Mouse (Mus musculus) CH12.LX (cell line): ENCODE data around the gene AC131692.1. TPM values are rescaled to one million over a fixed set of nuclear protein-coding genes. Genes with fewer than 3 reads are reported as not detected.

Experiments used
- DNase-seq: peaks from one replicate; pipeline ENCODE4 v3.0.0-alpha.2; 2013; ENCODE audit errors: extremely low read depth
- H3K27ac ChIP-seq: 2 replicates; pipeline ENCODE4 v1.5.1; 2012; ENCODE audit warnings: low read depth, mild to moderate bottlenecking, control low read depth, moderate library complexity; ENCODE audit not compliant: insufficient read depth
- H3K27me3 ChIP-seq: replicated peaks from 2 replicates; pipeline ENCODE3; 2012; ENCODE audit warnings: inconsistent platforms
- H3K36me3 ChIP-seq, 2 experiments: replicated peaks in 1 of 2; 2 replicates each; pipeline versions ENCODE3 to v1.6.1; 2012; ENCODE audit warnings: inconsistent platforms in 1 of 2, low read length in 1 of 2, mild to moderate bottlenecking in 1 of 2, mixed read lengths in 1 of 2, moderate library complexity in 1 of 2; ENCODE audit not compliant: control insufficient read depth in 1 of 2, insufficient read depth in 1 of 2
- H3K4me1 ChIP-seq, 2 experiments: 2 replicates each; pipeline ENCODE4 v1.6.1; 2012; ENCODE audit warnings: inconsistent platforms in 1 of 2, moderate library complexity in 1 of 2; ENCODE audit not compliant: insufficient read depth in 2 of 2, control insufficient read depth in 1 of 2
- H3K4me2 ChIP-seq: 2 replicates; pipeline ENCODE4 v1.6.1; 2012; ENCODE audit warnings: low read depth, mild to moderate bottlenecking, control low read depth; ENCODE audit not compliant: poor library complexity, insufficient read depth, severe bottlenecking
- H3K4me3 ChIP-seq, 3 experiments: fragments of 150-350 bp in 1 of 3; sonication (generic) in 1 of 3; replicated peaks in 1 of 3; 2 replicates each; pipeline versions ENCODE3 to v1.5.1; 2011 to 2012; ENCODE audit warnings: low read depth in 2 of 3, low read length in 2 of 3, mild to moderate bottlenecking in 2 of 3, moderate library complexity in 2 of 3, control low read depth in 1 of 3, improper control_type of control experiment in 1 of 3, inconsistent platforms in 1 of 3, mixed read lengths in 1 of 3; ENCODE audit not compliant: poor library complexity in 1 of 3
- H3K79me2 ChIP-seq: replicated peaks from 2 replicates; pipeline ENCODE4 v1.6.1; 2012; ENCODE audit warnings: mild to moderate bottlenecking, moderate library complexity; ENCODE audit not compliant: control insufficient read depth, poor library complexity, insufficient read depth, severe bottlenecking; ENCODE audit errors: extremely low read depth
- H3K9ac ChIP-seq: 2 replicates; pipeline ENCODE4 v1.6.1; 2012; ENCODE audit warnings: low read depth, mild to moderate bottlenecking, control low read depth, moderate library complexity; ENCODE audit not compliant: insufficient read depth
- H3K9me3 ChIP-seq: replicated peaks from 2 replicates; pipeline ENCODE3; 2012; ENCODE audit warnings: low read length, inconsistent platforms, mixed read lengths
- BHLHE40 ChIP-seq: IDR thresholded peaks from 2 replicates; pipeline ENCODE4 v1.6.1; 2011; ENCODE audit warnings: mild to moderate bottlenecking, low read depth, low read length, improper control_type of control experiment
- CHD1 ChIP-seq: IDR thresholded peaks from 2 replicates; pipeline ENCODE4 v1.6.1; 2012; ENCODE audit warnings: low read depth, low read length, improper control_type of control experiment, inconsistent platforms
- CHD2 ChIP-seq: IDR thresholded peaks from 2 replicates; pipeline ENCODE4 v1.6.1; 2011; ENCODE audit warnings: low read length, improper control_type of control experiment
- CTCF ChIP-seq, 2 experiments: IDR thresholded peaks in 1 of 2; conservative IDR thresholded peaks in 1 of 2; 2 replicates each; pipeline ENCODE4 v1.5.1; 2011 to 2012; ENCODE audit warnings: low read depth in 2 of 2, low read length in 2 of 2, improper control_type of control experiment in 1 of 2, inconsistent platforms in 1 of 2, mild to moderate bottlenecking in 1 of 2, moderate library complexity in 1 of 2
- E2F4 ChIP-seq: IDR thresholded peaks from 2 replicates; pipeline ENCODE4 v1.6.1; 2011; ENCODE audit warnings: low read depth, low read length, improper control_type of control experiment; ENCODE audit not compliant: insufficient replicate concordance
- GABPA ChIP-seq: IDR thresholded peaks from 2 replicates; pipeline ENCODE4 v1.6.1; 2012; ENCODE audit warnings: low read depth, low read length, improper control_type of control experiment, inconsistent platforms; ENCODE audit not compliant: insufficient replicate concordance
- HCFC1 ChIP-seq: IDR thresholded peaks from 2 replicates; pipeline ENCODE4 v1.6.1; 2012; ENCODE audit warnings: low read depth, mild to moderate bottlenecking, inconsistent platforms, low read length, improper control_type of control experiment
- IRF4 ChIP-seq: IDR thresholded peaks from 2 replicates; pipeline ENCODE4 v1.6.1; 2014; ENCODE audit warnings: low read depth, mild to moderate bottlenecking, inconsistent platforms, low read length, improper control_type of control experiment
- JUN ChIP-seq: IDR thresholded peaks from 2 replicates; pipeline ENCODE4 v1.6.1; 2011; ENCODE audit warnings: low read depth, mild to moderate bottlenecking, low read length, improper control_type of control experiment, moderate library complexity; ENCODE audit not compliant: insufficient read depth
- KAT2A ChIP-seq: IDR thresholded peaks from 2 replicates; pipeline ENCODE4 v1.6.1; 2012; ENCODE audit warnings: low read length, improper control_type of control experiment, inconsistent platforms; ENCODE audit not compliant: insufficient replicate concordance
- MAFK ChIP-seq: IDR thresholded peaks from 2 replicates; pipeline ENCODE4 v1.6.1; 2011; ENCODE audit warnings: low read length, improper control_type of control experiment; ENCODE audit not compliant: insufficient replicate concordance
- MAZ ChIP-seq: IDR thresholded peaks from 2 replicates; pipeline ENCODE4 v1.6.1; 2012; ENCODE audit warnings: low read depth, mild to moderate bottlenecking, inconsistent platforms, low read length, improper control_type of control experiment, moderate library complexity
- MXI1 ChIP-seq: IDR thresholded peaks from 2 replicates; pipeline ENCODE4 v1.6.1; 2011; ENCODE audit warnings: mild to moderate bottlenecking, low read depth, low read length, improper control_type of control experiment
- MYC ChIP-seq: IDR thresholded peaks from 2 replicates; pipeline ENCODE4 v1.6.1; 2011; ENCODE audit warnings: low read depth, mild to moderate bottlenecking, improper control_type of control experiment, low read length
- NELFE ChIP-seq: IDR thresholded peaks from 2 replicates; pipeline ENCODE4 v1.6.1; 2011; ENCODE audit warnings: low read depth, low read length, improper control_type of control experiment
- PAX5 ChIP-seq: IDR thresholded peaks from 2 replicates; pipeline ENCODE4 v1.6.1; 2012; ENCODE audit warnings: low read length, inconsistent platforms, mixed read lengths
- POLR2A ChIP-seq: IDR thresholded peaks from 2 replicates; pipeline ENCODE4 v1.6.1; 2011; ENCODE audit warnings: low read depth, mild to moderate bottlenecking, improper control_type of control experiment, low read length
- POLR2AphosphoS2 ChIP-seq: IDR thresholded peaks from 2 replicates; pipeline ENCODE4 v1.6.1; 2011; ENCODE audit warnings: low read depth, low read length, improper control_type of control experiment
- RAD21 ChIP-seq: IDR thresholded peaks from 2 replicates; pipeline ENCODE4 v1.6.1; 2011; ENCODE audit warnings: low read depth, mild to moderate bottlenecking, low read length, improper control_type of control experiment, moderate library complexity
- RCOR1 ChIP-seq: conservative IDR thresholded peaks from 2 replicates; pipeline ENCODE4 v1.6.1; 2012; ENCODE audit warnings: low read depth, mild to moderate bottlenecking, inconsistent platforms, low read length, improper control_type of control experiment
- SMC3 ChIP-seq: IDR thresholded peaks from 2 replicates; pipeline ENCODE4 v1.6.1; 2011; ENCODE audit warnings: low read depth, low read length, improper control_type of control experiment
- TBP ChIP-seq: conservative IDR thresholded peaks from 2 replicates; pipeline ENCODE4 v1.6.1; 2011; ENCODE audit warnings: low read depth, low read length, improper control_type of control experiment
- UBTF ChIP-seq: IDR thresholded peaks from 2 replicates; pipeline ENCODE4 v1.6.1; 2012; ENCODE audit warnings: low read depth, mild to moderate bottlenecking, inconsistent platforms, low read length, improper control_type of control experiment, moderate library complexity
- USF1 ChIP-seq: IDR thresholded peaks from 2 replicates; pipeline ENCODE4 v1.6.1; 2014; ENCODE audit warnings: low read depth, mild to moderate bottlenecking, inconsistent platforms, low read length, improper control_type of control experiment
- USF2 ChIP-seq: conservative IDR thresholded peaks from 2 replicates; pipeline ENCODE4 v1.6.1; 2011; ENCODE audit warnings: low read depth, low read length, improper control_type of control experiment
- ZC3H11A ChIP-seq: IDR thresholded peaks from 2 replicates; pipeline ENCODE4 v1.6.1; 2012; ENCODE audit warnings: low read depth, mild to moderate bottlenecking, inconsistent platforms, low read length, improper control_type of control experiment
- ZKSCAN1 ChIP-seq: IDR thresholded peaks from 2 replicates; pipeline ENCODE4 v1.6.1; 2012; ENCODE audit warnings: low read depth, inconsistent platforms, low read length, improper control_type of control experiment, borderline replicate concordance
- ZMIZ1 ChIP-seq: IDR thresholded peaks from 2 replicates; pipeline ENCODE4 v1.6.1; 2012; ENCODE audit warnings: low read depth, mild to moderate bottlenecking, inconsistent platforms, low read length, improper control_type of control experiment
- ZNF384 ChIP-seq: IDR thresholded peaks from 2 replicates; pipeline ENCODE4 v1.6.1; 2012; ENCODE audit warnings: low read depth, low read length, improper control_type of control experiment, inconsistent platforms
- dilution Hi-C: fragments of 300-500 bp; cut with MboI; formaldehyde crosslinking; loops from 2 replicates; pipeline ENCODE4 v1.14.3; 2020; ENCODE audit warnings: low sequenced_read_pairs; ENCODE audit not compliant: extremely low pct_unique_long_range_greater_than_20kb, extremely low pct_ligation_motif_present
- in situ Hi-C: fragments of 300-500 bp; cut with MboI; formaldehyde crosslinking; loops from 3 replicates; pipeline ENCODE4 v1.14.3; 2019; ENCODE audit warnings: low sequenced_read_pairs, low pct_ligation_motif_present, low pct_unique_long_range_greater_than_20kb, mixed read lengths
- polyA plus RNA-seq: library from polyadenylated mRNA; unstranded; fragments of >175 nt; gene quantifications from 2 replicates; pipeline ENCODE4 v1.2.1, GENCODE M21; 2012; ENCODE audit warnings: low read depth; ENCODE audit not compliant: insufficient read length
- total RNA-seq, 2 experiments: library from RNA; depleted of rRNA; stranded (reverse); fragments of 300-350 nt in 1 of 2; fragments of >200 nt in 1 of 2; gene quantifications; 2 replicates each; pipeline ENCODE4 v1.2.3; 2012 to 2014

Gene AC131692.1
- total RNA-seq (2012; rRNA removed) (0.81 and 0.84 TPM in 2 replicates), total RNA-seq (2014; rRNA removed) (0.42 and 0.74 TPM in 2 replicates), polyA plus RNA-seq (4.6 and 4.7 TPM in 2 replicates)

DNA sequence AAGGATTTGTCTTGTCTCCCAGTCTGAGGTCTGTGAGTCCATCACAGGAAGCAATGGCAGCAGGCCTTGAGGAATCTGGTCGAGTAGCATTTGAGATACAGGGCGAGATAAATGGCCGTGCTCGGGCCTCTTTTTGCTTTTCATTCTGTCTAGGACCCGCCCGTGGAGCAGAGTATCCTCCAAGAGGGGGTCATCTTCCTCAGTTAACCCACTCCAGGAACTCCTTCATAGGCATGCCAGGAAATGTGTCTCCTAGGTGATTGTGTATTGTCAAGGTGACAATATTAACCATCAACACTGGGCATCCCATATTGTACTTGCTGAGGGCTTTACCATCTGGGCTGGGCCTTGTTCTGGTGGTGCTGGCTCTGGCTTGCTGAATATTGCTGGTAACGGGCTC is at the start of gene AC131692.1:
Gene AC131692.1, plus strand, starts transcription at position 301 of the 400 bp plus-strand sequence.
- Histone ChIP-seq H3K4me3 (no peak within 1 kb of the TSS), H3K9ac (no peak within 1 kb of the TSS), H3K4me2 (no peak within 1 kb of the TSS), H3K27ac (no peak within 1 kb of the TSS), H3K79me2 (peaks cover 11% of the 10 kb centered on the region), H3K4me1 (peaks cover 0 to 5% of the 10 kb centered on the region in 2 experiments; a peak in 1 of 4 replicates), H3K27me3 (no peaks in the 10 kb centered on the region), H3K9me3 (no peaks in the 10 kb centered on the region), H3K36me3 (peaks cover 65 to 91% of the 10 kb centered on the region in 2 experiments)
- TF ChIP-seq CTCF (conservative IDR thresholded peaks at IDR 0.05 in 1 of 2, IDR thresholded peaks at IDR 0.05 in 1 of 2; ENCODE audit: low read depth in 2 of 2, low read length in 2 of 2) (no peak), GABPA (no peak), USF2 (no peak), PAX5 (no peak), MAZ (no peak), ZKSCAN1 (no peak), CHD1 (no peak), BHLHE40 (no peak), E2F4 (no peak), HCFC1 (no peak), SMC3 (no peak), TBP (no peak), JUN (no peak), ZC3H11A (no peak), POLR2AphosphoS2 (no peak)
- in situ Hi-C loops (no loop called here), dilution Hi-C loops (no loop called here)
- DNase-seq, result no peak

DNA sequence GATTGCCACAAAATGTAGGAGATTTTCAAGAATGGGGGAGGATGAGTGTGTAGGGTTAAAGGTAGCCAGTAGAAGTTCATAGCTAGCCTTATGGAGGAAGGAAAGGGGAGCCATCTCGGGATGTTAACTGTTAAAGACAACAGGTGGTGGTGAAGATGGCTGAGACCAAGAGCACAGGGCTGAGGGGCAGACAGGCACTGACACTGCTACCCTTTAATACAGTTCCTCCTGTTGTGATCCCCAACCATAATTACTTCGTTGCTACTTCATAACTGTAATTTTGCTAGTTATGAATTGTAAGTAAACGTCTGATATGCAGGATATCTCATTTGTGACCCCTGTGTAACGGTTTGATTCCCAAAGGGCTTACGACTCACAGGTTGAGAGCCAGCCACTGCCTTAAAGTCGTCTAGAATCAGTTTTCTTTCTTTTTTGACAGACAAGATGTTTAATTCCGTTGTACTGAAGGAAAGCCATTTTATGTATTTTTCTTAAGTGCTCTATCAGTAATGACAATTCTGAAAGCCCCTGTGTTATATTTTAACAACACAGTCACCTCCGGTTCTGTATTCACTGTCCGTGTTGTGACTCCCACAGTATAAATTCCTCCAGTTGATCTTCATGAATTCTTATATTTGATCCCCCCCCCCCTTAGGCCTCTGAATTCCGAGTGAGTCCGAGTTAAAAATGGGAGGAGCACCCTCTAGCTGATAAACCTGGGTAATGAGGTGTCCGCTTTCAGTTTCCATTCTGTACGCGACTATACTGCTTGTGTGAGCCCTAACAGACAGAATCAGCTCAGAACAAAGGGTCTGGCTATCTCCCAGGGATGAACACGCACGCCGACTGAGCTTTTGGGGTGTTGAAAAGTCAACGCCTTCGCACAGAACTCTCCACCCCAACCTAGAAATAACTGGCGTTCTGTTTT is 48.6 kb upstream of the AC131692.1 start:
- TF ChIP-seq CHD1 (no peak), CHD2 (no peak), ZMIZ1 (no peak), ZKSCAN1 (no peak), UBTF (no peak), TBP (peak; percentile 57), KAT2A (no peak), MXI1 (no peak), POLR2AphosphoS2 (no peak), PAX5 (no peak), USF2 (no peak), MAFK (no peak), MYC (no peak), RCOR1 (no peak), CTCF (conservative IDR thresholded peaks at IDR 0.05 in 1 of 2, IDR thresholded peaks at IDR 0.05 in 1 of 2; ENCODE audit: low read depth in 2 of 2, low read length in 2 of 2) (peak in 1 of 2 experiments; percentile 34; a peak in 2 of 4 replicates), JUN (no peak), NELFE (no peak; the same call in none of the 2 replicates), USF1 (no peak), IRF4 (peak; percentile 53; the same call in 1 of the 2 replicates), POLR2A (no peak), ZNF384 (no peak), RAD21 (no peak)
- Histone ChIP-seq H3K4me1 (peaks cover 29 to 52% of the 10 kb centered on the region in 2 experiments), H3K27me3 (no peaks in the 10 kb centered on the region), H3K4me2 (peak overlapping the region; percentile 59), H3K27ac (peak overlapping the region; percentile 99), H3K36me3 (peaks cover 23 to 26% of the 10 kb centered on the region in 2 experiments), H3K79me2 (peaks cover 36% of the 10 kb centered on the region), H3K9me3 (no peaks in the 10 kb centered on the region), H3K4me3 (peak overlapping the region; percentile 82 to 99 (median 98)), H3K9ac (peak overlapping the region; percentile 97)
- dilution Hi-C loops, result no loop called here
- DNase-seq, result peak; percentile 65
- in situ Hi-C loops, result no loop called here
